Mouse (Mus musculus) frontal cortex, postnatal 14 days (tissue): ENCODE measurements around the gene Tln2.
A peak's percentile ranks its signal among the peaks of the same experiment; 100 is the strongest.

ENCODE experiments used
- DNase-seq, 2 experiments: peaks; one replicate each; pipeline ENCODE4 v3.0.0; 2022; ENCODE audit warnings: low spot score in 2 of 2

The Tln2 gene

DNA sequence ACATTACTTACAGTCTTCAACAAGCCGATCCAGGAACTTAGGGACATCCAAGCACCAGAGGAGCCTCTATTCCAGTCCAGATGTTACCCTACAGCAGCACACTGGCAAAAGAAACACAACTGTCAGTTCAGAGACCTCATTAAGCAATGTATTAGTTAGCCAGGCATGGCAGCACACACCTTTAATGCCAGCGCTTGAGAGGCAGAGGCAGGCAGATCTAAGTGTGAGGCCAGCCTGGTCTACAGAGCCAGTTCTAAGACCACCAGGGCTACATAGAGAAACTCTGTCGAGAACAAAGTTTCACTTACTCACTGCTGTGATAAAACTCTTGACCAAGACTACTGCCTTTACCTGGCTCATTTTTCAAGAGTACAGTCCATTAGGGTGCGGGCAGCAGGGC, at the start of gene Tln2:
Gene Tln2, minus strand, starts transcription at position 101 of the 400 bp plus-strand sequence.
- no peak for DNase-seq

DNA sequence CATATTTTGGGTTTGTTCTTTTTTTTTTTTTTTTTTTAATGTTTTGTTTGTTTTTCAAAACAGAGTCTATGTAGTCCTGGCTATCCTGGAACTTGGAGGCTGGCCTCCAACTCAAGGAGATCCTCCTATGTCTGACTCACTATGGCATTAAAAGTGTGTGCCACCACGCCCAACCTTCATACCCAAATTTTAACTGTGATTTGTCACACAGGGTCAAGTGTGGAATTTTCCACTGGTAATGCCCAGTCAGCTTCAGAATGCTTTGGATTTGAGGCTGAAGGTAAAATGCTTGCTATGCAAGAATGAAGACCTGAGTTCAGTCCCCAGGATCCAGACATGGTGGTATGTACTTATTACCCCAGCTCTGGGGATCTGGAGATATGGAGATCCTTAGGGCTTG, 49.7 kb upstream of the Tln2 start:
- no peak for DNase-seq

DNA sequence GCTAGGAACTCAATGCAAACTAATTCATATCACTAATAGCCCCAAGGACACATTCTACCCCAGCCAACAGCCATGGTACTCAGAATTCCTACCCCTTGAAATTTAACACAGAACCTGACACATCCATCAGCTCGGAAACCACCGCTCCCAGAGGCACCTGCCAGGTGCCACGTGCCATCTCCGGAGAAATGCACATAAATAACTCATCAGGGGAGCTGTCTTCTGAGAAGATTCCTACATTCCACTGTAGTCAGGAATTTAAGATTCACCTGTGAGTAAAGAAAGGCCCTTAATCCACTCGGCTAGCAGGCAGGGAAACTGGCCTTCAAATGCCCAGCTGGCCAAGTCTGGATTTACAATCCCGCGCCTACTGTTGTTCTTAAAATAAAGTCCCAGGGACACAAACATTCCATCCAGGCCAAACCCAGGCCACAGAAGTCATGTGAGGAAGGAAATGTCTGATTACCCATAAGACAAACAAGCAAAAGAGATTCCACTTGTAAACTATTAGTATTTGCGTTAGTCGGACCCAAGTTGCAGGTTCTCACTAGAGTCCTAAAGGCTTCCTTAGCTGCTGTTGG, 48.4 kb upstream of the Tln2 start:
- DNase-seq = no peak

DNA sequence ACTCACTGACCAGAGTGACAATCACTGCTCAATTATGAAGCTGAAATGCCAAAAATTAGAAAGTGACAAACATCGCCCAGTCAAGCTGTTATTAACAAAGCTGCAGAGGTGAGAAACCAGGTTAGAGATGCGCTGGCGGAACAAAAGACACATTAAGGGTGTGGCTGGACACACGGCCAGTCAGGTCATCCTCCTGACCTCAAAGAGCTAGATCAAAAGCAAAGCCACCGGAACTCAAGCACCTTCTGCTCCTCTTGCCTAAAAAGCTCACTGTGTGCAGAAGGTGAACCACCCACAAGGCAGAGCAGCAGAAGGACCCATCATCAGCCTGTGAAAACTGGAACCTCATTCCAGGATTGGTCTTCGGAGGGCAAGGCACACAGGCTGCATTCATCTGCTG, 47.8 kb upstream of the Tln2 start:
- DNase-seq = no peak

DNA sequence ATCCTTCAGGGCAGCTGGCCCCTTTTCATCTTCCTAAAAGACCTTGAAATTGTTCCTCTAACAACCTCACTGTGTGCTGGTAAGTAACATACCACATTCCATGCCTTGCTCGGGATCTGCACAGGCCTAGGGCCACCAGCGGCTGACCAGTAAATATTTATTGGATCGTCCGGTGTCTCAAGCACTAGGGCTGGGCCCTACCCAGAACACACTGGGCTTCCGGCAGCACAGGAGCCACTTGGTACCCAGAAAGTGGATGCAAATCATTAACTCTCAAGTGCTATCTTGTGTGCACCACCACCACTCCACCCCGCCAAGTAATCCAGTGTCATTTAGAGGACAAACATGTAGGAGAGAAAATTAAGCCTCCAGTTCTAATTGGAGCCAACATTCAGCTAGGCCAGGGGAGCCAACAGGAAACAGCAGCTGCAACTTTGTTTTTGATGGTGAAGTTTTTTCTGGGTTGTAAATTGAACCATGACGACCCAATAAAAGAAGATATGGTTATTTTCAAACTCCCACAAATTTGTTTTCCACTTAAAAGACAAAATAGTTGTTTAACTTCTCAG, 46.4 kb upstream of the Tln2 start:
- DNase-seq = no peak

DNA sequence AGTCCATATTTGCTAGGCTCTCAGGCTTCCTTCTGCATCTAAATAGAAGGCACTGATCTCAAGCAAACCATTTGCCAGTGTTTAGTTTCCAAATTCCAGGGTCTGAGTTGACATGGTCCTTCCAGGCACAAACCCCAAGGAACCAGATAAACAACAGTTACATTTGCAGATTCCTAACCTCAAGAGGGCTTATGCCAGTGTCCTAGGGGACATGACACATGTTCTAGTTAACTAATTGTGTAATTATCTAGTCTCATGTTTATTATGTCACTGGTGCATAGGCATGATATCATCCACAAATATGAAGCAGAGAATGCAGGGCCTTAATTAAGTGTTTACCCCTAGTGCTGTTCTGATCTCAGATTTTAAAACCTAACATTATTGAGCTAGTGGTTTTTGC, 45.4 kb upstream of the Tln2 start:
- no peak for DNase-seq

DNA sequence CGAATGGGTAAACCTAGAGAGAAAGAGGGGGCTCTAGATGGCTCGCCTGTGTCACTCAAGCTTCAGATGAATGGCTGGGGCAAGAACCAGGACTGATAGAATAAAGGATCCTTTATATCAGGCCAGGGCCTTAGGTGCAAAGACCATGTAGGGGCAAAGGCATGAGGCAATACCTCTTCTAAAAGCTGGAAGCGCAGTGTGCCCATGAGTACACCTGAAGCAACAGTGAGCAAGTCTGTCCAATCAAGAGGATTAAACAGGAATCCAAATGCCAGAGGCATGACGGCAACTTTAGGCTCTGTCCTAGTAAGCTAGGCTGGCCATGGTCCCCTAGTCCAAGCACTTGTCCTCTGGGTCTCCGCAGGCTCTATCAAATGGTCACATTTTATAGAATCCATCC, 42.8 kb upstream of the Tln2 start:
- no peak for DNase-seq

DNA sequence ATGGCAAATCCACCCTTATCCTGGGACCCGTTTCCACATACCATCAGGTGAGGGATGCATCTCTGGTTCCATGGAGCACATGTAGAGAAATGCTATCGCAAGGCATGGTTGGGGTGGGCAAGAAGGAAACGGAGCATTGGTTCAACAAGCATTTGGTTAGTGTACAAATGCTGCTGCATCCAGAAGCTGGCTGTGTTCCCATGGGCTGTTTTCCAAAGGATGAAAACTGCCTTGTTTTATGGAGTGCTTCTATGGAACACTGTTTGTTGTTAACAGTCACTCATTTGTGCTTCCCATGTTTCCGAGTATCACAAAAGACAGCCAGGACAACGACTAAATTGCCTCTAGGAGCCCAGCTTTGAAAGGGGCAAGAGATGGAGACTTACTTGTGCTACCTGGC, 35.7 kb upstream of the Tln2 start:
- no peak for DNase-seq

DNA sequence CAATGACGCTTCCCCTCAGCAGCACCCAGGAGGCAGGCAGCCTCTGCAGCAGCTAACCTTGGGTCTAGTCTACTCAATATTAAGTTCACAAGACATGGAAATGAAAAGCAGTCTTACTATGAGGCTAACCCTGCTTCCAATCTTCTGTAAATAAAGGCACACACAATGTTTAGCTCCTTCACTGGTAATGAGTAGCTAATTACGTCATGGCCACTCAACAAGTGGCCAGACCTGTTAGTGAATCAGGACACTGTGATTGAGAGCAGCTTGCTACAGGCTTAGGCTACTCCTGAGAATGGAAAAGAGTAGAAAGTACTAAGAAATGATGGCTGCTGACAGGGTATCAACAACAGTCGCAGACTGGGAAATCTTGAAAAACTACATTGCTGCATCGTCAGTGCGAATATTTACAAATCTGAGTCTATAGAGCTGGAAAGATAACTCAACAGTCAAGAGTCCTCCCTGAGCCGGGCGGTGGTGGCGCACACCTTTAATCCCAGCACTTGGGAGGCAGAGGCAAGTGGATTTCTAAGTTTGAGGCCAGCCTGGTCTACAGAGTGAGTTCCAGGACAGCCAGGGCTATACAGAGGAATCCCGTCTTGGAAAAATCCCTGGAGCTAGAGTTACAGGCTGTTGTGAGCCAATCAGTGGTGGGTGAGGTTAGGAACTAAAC, 34.1 kb upstream of the Tln2 start:
- no peak for DNase-seq

DNA sequence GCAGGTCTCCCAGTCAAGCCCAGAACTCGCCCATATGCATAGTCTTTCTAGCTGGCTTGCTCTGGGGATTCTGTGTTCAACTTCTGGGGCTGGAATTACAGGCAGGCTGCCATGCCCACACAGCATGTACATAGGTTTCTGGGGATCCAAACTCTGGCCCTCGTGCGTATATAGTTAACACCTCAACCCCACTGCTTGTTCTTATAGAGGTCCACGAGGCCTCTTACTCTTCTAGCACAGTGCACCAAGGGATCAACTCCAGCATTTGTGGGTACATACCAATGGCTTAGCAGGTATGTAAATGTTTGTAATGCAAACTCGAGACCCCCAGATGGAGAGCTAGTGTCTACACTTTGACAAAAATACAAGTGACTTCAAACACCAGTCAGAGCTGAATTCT, 33.2 kb upstream of the Tln2 start:
- no peak for DNase-seq

DNA sequence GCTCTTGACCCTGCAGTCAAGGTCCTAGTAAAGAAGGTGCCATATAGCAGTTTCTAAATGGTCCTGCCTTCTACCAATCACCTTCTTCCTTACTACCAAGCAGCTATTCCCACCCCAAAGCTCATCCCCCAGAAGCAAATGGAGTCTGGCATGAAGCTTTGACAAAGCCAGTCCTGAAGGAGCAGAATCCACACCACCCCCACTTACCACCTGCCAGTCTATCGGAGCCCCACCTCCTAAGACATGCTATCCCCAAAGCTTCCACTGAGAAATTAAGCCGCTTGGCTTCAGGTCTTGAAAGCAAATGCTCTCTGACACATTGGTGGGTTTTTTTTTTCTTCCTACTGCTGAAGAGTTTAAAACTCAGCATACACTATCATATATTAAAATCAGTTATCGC, 27.6 kb upstream of the Tln2 start:
- no peak for DNase-seq

DNA sequence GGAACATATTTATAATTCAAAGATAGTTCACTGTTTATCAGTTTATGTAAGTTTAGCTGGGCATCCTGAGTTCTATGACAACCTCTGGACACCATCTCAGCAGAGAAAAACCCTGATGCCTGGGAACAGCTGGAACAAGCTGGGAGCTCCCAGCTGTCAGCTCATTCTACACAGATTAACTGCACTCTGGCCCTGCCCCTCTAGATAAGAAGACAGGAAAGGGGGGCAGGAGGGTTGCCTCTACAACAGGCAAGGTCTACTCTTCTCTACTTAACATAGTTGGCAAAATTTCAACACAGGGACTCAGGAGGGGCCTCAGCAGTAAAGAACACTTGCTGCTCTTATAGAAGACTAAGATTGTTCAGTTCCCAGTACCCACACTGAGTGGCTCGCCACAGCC, 27.0 kb upstream of the Tln2 start:
- no peak for DNase-seq

DNA sequence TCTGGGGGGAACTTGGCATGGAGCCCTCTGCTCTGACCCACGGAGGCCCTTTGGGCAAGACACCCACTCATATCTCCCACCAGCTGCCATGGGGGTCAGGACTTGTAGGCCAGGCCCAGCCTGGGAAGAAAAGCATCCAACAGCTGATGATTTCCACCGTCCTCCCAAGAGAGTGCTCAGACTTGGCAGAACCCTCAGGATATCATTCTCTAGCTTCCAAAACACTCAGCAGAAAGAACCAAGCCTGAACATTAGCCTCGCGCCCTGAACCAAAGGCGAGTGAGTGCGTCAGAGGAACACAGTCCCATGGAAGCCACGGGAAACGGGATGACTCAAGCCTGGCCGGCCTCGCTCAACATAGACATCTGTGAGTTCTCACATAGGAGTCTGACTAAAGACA, 25.4 kb upstream of the Tln2 start:
- DNase-seq = no peak

DNA sequence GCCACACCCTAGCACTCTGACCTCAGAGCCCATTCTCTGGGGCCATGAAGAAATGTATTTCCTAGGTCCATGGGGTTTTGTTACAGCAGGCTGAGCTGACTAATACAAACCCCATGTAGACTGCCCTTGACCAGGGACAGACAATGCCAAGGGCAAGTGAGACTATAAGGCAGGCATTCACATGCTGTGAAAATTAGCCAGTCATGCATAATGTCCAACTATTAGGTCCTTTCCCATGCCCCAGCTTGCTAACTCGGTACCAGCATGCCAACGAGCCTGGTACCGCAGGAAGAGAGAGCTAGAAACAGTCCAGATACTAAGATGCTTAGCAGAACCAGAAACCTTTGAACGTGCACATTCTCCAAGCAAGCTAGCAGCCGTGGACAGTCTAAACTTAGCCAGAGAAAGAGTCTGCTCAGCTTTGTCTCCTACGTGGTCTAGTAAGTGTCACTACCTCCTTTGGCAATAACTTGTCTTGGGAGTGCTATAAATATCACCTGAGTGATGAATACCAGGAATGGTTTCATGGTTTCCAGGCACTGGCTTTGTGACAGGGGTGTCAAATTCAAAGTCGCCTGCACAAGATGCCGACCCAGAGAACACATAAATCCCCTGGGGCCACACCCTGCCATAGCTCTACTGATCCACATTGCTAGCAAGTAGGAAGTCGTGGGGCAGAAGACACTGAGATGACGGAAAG, 22.2 kb upstream of the Tln2 start:
- DNase-seq = no peak

DNA sequence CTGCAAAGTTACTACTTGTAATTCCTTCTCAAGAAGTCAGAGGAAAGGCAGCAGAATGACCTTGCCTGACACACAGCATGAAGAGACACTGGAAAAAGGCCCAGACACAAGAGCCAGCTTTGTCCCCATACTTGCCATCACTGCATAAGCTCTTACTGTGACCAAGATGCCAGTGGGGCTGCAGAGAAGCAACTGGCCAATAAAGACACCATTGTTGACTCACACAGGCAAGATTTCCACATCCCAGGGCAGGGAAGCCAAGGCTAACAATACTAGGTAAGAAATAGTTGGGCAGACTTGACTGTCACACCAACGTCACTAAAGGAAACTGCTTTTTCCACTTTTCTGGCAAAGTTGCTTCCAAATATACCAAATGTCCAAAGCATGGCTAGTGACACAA, 20.0 kb upstream of the Tln2 start:
- no peak for DNase-seq

DNA sequence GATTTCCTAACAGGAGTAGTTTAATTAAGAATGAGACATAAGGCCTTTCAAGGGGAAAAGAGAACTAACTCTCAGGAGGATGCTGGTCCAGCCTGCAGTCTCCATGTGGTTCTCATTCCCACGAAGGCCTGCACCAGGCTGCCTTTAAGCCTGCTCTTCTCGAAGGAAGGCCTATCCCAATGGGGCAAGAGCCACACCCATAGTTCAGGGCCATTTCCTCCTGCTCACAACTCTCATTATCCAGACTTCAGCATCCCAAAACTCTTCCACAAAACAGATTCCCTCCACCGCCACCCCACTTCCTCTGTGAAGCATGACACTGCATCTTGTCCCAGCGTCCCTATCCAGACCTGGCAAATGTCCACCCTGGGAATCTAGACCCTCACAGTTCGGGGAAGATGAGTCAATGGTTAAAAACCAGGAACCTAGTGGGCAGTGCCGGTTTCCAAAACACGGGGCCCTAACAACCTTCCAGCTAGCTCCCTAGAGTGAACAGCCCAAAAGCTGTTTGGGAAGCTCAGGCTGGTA, 15.3 kb upstream of the Tln2 start:
- DNase-seq = no peak

DNA sequence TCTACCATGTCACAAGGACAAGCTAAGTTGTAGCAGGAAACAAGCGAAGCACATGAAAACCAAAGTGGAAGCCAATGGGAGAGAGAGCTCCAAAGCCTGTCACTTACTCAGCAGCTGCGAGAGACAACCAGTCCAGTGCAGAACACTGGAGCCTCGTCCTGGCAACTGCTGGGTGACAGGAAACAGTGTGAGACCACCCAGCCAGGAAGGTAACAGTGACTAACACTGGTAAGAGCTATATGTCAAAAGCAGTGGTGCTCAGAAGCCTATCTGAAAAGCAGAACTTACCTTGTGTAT, 14.1 kb upstream of the Tln2 start:
- DNase-seq = no peak

DNA sequence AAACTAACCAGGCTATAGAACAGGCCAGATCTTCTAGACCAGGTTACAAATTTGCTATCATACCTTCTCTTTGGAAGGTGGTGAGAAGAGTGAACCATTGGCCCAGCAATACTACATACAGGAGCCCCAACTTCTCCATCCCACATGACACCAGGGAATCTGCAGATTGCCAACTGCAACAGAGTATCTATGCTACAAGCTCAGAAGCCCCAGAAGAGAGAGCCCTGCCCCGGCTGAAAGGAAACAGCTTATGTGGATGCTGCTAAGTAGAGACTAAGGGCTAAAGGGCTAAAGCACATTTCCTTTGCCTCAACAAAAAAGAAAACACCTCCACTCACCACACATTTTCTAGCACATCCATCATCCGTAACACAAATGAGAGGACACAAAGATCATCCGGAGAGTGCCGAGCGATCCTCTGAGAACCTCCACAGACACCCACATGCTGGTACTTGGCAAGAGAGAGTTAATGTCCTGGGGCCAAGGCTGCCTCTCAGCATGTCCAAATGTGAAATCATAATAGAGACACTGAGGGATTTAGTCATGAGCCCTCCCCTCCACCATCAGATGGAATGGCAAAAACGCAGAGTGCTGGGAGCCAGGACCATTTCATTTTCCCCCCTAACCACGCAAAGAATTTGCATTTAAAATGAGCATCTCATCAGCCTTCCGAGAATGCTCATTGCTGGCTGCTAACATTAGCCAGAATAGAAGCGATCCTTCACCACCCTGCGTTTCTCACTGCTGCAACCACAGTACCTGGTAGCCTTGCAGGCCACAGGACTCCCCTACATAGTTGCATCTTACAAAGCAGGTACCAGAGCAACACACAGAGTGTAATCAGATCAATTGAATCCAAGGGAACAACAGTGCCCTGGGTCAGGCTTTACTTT, 13.5 kb upstream of the Tln2 start:
- DNase-seq = peak in 1 of 2 experiments; percentile 10

DNA sequence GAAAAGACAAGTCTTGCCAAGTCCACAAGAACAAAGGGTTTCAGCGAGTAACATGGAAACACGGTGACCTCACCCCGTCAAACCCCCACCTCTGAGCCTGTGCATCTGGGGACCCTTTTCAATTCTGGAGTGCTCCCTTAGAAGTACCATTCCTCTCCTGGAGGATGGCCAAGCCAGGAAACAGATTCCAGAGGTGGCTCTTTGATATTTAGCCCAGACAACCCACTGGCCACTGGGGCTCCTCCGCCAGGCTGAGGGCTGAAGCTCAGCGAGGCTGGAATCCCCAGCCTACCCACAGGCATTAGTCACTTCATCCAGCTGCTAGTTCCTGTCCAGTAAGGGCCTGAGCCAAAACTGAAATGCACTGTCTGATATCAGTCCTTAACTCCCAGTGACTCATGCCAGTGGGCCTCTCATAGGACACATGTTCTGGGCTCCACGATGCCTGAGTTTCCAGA, 6.3 kb upstream of the Tln2 start:
- no peak for DNase-seq

DNA sequence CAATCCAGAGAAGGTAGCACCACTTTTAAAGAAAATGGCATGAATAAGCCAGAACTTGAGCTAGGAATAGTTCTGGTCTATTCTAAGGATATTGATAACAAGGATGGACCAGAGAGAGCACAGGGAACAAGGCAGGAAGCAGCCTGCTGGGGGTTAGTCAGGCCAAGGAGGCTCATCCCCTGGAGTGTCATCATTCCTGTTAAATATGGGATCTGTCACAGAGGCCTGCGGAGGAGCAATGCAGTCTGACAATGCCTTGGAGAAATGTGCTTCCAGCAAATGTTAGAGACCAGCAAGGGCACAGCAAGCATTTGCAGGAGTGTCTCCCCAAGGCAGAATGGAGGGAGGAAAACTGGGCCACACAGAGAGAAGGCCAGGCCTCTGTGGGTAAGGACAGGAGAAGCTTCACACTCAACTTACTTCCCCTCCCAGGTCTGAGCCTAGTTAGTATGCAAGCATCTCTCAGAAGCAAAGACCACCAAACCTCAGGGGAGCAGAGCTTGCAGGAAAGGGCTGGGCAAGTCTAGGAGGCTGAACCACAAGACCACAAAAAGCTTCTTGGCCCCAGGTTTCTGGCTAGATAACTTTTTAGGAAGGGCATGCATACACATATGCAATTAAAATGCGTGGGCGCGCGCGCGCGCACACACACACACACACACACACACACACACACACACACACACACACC, 9.5 kb downstream of the Tln2 start:
- DNase-seq = no peak

DNA sequence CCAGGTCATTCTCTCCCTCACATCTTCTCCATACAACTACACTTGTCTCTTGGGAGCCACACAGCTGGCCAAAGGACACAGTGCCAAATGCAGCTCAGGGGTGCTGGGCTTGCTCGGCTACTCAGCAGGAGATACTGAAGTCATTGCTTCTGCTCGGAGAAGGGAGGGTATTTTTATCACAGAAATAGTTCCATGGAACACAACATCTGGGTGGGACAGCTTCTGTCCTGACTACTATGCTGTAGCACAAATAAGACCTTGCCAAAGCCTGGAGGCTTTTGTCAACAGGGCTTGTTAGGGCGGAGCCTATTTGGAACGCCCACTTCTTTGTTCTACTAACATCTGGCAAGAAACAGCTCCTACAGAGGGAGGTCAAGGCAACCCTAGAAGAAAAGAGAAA, 10.2 kb downstream of the Tln2 start:
- no peak for DNase-seq
